Mouse (Mus musculus): Measurements from ENCODE around the gene Tmem29. TPM values are rescaled to one million over a fixed set of nuclear protein-coding genes. Genes with fewer than 3 reads are reported as not detected.
A peak's percentile ranks its signal among the peaks of the same experiment; 100 is the strongest.
"Not testable (repeated sequence)": the region's sequence is repeated elsewhere in the genome, so short reads cannot be mapped to it uniquely, and the experiment has no call there.

Gene Tmem29
- total RNA-seq (2021): 10 to 100 TPM; 18.8 to 23.7 TPM
- long read RNA-seq, experiment 1, transcript Tmem29-208 (3 exons, 1,316 nt): minor isoform, 7 of 21 reads
- long read RNA-seq, experiment 1, transcript Tmem29-209 (3 exons, 864 nt): major isoform, 12 of 21 reads
- long read RNA-seq, experiment 1, partial matches to known transcripts: 0 of 21 reads
- long read RNA-seq, experiment 1, other reads (novel, unspliced or antisense): 2 of 21 reads
- long read RNA-seq, experiment 2, transcript Tmem29-208 (3 exons, 1,316 nt): major isoform, 9 of 17 reads
- long read RNA-seq, experiment 2, transcript Tmem29-209 (3 exons, 864 nt): minor isoform, 8 of 17 reads
- long read RNA-seq, experiment 2, partial matches to known transcripts: 0 of 17 reads
- long read RNA-seq, experiment 2, other reads (novel, unspliced or antisense): 0 of 17 reads

DNA sequence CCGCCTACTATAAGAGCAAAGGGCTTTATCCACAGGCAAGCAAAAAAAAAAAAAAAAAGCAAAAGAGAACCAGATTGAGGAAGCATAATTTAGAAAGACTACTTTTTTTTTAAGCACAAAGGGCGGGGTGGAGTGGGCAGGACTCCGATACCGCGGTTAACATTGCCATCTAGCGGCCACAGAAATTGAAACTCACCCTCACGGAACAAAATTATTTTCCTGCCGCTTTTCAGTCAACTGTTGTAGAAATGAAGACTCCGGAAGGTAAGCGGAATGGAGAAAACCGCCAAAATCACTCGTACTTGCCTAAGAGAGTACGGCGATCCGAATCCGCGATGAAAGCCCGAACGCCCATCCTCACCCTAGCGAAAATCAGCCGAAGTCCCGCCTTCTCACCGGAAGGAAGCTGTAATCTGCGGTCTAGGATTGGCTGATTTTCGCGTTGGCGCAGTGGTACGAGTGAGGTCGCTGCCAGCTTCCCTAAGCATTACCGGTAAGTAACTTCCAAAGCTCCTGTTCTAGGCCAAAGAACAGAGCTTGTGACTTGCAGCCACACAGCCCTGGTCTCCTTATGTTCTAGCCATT, at the start of gene Tmem29:
Gene Tmem29 (minus strand): TSS at position 389 of the 585 bp plus-strand sequence.
- DNase-seq: peak; percentile 86

DNA sequence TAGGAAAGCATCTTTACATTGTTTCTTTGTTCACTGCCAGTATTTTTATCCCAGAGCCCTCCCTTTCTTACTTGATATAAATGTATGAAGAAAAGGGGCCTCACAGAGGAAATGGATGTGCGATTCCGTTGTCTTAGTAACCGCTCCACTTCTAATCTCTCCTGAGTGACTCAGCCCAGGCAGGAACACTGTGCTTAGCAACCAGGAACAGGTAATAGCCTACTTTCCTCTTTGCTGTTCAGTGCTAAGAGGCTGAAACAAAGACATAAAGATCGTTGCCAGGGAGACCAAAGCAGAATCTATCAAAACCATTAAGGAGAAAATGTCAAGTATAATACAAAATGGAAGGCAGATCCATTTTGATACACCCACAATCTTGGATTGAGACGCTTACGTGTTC, 49.7 kb upstream of the Tmem29 start:
- no peak for DNase-seq

DNA sequence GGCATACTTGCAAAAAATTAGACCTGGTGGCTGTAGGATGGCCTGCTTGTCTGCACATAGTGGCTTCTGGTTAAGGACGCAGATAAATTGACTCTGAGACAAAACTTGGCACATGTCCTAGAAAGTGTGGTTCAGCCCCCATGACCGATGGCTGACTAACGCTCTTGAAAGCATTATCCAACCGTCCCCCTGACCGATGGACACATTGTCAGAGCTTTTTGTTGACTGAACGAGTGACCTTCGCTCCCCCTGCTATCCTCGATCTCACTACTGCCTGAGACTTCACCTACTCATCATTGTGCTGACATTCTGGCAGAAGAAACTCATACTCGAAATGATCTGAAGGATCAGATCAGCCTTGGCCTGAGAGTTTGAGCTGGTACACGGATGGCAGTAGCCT, 28.9 kb upstream of the Tmem29 start:
- not testable (repeated sequence) for DNase-seq

DNA sequence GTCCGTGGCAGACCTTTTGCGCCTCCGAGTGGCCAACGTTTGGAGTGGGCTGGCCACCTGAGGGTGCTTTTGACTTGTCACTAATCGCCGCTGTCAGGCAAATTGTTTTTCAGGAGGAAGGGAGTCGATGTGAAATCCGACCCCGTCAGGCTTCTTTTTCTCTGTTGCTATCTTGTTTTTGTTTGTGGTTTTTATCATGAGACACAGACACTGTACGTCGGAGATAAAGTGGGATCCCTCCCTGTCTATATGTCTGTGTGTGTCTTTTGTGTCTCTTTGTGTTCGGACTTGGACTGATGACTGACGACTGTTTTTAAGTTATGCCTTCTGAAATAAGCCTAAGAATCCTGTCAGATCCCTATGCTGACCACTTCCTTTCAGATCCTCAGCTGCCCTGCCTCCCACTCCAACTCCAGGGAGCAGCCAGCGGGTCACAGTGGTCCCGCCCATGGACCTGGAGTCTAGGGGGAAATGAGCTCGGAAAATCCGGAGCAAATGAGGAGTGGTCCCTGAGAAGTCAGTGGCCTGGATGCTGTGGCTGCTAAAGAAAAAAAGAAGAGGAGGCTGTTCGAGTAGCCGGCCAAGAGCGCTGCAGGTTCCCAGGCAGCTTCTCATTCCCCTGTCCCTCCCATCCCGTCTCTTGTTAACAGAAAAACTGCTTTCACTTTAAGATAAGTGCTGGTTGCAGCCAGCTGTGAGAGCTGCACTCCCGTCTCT, 27.5 kb upstream of the Tmem29 start:
- DNase-seq: not testable (repeated sequence)

DNA sequence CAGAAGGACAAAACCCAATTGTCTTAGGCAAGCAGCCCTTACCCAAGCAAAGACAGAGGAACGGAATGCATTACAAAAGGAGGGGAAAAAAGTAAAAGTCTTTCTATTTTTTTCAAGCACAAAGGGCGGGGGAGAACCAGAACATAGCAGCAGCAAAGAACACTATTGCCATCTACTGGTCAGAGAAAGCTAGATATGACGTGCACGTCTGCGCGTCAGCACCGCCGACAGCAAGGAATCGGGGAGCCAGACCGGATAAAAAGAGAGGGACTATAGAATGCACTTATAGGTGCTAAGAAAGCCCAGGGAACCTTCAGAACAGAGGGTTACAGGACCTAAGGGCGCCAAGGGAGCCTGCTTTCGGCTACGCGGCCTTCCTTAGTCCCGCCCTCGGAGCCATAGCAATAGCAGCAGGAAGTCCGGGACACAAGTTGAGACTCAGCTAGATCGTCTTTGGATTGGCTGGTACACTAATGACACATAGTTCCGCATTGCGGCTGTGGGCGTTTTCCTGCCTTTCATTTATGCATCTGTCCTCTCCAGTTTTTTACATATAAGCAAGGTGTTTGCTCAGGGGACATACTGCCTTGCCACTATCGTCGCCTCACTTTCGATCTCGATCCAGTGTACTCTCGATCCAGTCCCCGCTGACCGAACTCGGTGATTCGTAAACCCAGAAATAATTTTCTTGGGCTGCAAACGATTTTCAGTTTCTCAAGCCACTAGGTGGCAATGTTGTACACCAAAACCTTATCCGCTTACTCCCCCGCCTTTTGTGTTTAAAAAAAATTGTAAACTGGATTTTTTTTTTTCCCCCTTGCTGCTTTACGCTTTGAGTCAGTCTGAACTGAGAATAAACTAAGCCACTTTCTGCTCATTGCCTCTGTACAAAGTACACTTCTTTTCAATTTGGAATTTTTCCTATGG, 19.2 kb upstream of the Tmem29 start:
- DNase-seq: peak; percentile 78

DNA sequence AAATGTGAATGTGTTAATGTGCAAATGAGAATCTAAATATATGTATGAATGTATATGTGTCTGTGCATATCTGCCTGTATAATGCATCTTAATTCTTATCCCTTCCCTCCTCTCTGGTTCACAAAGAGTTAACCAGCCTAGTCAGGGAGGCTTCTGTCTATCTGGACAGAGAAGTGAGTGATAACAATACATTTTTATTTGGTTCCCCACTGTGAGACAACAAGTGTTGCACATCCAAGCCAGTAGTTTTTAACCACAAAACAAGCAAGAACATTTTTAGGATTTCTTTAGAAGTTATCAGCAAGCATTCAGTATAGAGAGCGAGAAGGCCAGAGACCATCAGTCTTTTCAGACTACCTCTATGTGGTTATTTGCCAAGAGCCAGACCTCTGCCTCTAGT, 12.5 kb upstream of the Tmem29 start:
- no peak for DNase-seq

DNA sequence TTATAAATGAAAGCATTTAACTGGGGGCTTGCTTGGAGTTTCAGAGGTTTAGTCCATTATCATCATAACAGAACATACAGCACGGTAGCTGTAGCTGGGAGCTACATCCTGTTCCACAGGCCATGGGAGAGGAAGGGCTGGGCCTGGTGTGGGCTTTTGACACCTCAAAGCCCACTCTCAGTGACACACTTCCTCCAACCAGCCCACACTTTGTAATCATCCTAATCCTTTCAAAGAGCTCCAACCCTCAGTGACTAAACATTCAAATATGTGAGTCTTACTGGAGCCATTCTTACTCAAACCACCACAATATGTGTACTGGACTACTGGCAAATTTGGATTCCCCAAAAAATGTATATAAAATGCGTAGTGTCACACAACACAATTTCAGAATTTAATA, 9.3 kb upstream of the Tmem29 start:
- DNase-seq: no peak

DNA sequence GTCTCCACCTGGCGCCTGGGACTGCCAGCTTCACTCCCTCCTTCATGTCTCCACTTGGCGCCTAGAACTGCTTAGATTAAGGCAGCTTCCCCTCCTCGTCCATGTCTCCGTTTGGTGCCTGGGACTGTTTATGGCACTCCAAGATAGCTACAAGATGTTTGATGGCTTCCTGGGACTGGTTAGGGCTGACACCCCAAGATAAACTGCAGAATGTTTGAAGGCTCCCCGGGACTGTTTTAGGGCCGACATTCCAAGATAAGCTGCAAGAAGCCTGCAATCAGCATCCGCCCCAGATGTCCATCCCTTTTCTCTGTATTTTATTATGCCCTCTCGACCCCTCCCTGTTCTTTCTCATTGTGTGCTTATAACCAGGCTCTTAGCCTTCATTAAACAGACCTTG, 7.9 kb upstream of the Tmem29 start:
- DNase-seq: not testable (repeated sequence)

DNA sequence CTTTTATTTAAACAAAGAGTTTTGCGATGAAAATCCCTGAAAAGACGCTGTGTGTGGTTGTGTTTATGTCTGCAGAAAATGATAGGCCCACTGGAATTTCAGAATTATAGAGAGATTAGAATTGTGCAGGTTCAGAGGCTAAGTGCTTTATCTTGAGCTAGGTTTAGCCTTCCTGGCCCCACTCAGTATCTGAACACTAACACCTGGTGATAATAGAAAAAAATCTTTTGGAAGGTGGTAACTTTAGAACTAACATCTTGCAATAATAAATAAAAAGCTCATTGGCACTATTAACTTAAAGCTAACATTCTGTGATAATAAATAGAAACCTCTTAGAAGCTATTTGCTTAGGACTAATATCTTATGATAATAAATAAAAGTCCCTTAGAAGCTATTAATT, 1.2 kb upstream of the Tmem29 start:
- DNase-seq: no peak

DNA sequence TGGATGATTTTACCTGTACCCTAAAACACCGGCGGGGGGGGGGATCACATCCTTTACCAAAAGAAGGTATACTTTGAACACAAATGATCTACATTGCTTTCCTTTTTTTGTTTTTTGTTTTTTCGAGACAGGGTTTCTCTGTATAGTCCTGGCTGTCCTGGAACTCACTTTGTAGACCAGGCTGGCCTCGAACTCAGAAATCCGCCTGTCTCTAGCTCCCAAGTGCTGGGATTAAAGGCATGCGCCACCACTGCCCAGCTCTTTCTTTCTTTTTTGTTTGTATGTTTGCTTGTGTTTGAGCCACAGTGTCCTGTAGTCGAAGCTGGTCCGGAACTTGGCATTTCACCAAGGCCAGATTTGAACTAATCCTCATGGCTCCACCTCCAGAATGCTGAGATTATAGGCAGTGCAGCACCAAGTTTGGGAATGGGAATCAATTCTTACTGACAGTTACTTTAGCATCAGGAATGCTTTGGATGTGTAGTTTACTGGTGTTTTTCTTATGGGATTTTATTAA, 515 bp upstream of the Tmem29 start:
- DNase-seq: peak; percentile 38

DNA sequence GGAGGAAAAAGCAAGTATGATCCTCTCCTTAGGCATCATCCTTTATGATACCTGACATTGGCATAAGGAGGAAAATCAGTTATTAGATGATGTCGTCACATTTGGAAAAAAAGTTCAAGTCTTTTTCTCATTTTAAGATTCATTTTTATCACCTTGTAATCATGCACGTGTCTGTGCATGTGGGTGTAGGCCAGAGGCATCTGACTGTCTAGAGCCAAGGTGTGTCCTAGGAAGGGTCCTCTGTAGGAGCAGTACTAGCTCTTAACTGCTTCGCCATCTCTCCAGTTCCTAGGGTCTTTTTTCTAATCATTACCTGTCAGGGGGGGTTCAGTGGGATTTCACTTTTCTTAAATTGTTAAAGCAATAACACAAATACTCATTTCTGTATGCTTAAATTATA, 818 bp downstream of the Tmem29 start:
- no peak for DNase-seq

DNA sequence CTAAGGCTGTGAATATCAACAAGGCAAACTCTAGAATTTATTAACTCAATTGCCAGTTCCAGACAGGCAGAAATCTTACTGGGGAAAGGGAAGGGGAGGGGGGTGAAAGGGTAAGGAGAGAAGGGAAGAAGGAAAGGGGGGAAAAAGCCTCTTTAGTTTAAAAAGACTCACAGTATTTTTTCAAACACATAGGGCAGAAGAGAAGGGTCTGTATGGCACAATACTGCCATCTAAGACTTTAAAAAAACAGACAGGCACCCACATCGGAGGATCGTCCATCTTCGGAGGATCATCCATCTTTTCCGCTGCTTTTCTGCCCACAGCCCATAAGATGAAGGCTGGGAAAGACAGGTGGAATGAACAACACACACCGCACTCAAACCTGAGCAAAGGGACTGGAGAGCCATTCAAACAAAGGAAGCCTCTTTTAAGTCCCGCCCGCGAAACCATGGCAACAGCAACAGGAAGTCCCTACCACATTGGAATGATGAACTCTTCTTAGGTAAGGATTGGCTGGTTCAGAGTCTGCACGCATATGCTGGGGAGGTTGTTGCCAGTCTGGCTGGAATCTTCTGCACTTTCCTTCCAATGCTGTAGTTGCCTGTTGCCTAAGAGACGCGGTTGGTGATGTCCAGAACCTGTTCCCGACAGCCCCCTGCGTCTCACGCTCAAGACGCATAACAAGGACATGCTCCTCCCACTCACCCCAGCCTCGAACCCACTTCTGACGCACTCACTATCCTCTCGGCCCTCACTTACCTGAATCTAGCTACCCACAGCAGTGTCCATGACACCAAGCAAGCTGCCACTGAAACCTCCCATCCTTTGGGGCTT, 18.2 kb downstream of the Tmem29 start:
- peak; percentile 69 for DNase-seq

DNA sequence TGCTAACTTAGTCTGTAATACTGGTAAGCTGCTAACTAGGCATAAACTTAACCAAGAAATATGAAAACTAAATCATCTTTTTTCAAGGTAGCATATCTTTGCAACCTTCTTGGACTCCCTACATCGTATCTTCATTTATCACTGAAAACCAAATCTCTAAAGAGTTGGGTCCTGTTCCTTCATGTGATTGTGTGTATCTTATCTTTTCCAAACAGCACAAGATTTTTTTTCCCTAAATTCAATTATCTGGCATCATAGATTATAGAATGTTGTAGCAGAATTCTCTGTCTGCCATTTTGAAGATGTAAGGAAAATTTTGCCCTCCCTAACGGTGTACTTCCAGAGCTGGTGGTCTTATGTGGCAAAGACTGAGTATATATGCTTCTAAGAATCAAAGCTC, 22.6 kb downstream of the Tmem29 start:
- DNase-seq: no peak

DNA sequence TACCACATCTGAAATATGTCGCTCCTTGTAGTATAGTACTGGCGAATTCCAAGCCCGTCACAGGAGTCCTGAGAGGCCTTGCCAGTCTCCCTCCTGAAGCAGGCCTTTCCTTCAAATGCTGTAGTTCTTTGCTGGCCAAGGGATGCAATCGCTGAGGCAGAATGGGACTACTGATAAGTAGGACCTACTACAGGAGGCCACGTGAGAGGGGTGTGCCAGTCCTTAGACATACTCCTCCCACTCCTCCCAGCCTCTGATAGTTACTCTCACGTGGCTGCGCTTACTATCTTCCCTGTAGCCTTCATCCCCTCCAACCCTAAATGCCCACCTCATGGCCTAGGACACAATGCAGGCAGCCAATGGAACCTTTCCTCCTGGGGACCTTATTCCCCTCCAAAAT, 23.6 kb downstream of the Tmem29 start:
- DNase-seq: no peak

DNA sequence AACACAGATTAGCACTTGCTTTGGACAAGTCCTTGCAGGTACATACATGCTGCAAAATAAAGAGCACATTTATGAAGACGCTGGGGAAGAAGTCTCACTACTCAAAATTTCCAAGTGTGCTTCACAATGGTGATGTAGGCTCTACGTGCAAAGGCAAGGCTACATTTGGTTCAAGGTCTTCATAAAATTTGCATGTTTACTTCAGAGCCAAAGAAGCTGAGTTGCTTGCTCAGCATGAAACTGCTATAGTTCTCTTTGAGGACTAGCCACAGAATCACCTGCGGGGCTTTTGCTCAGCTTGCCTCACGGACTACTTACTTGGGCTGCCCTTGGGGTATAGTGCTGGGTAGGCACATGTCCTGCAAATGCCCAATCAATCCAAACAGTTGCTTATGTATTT, 45.4 kb downstream of the Tmem29 start:
- no peak for DNase-seq

Other genes starting within 250 kb of the Tmem29 start
- 10 to 100 TPM; 65.6 to 83.7 TPM for gene Alas2, start 88.2 kb upstream of the Tmem29 start, total RNA-seq (2021)
- gene Pfkfb1, start 129.1 kb upstream of the Tmem29 start, total RNA-seq (2021): 10 to 100 TPM; 25.7 to 26.4 TPM
- gene Apex2, start 130.7 kb upstream of the Tmem29 start, total RNA-seq (2021): 10 to 100 TPM; 16.0 to 23.0 TPM
- 10 to 100 TPM in 1 of 2 experiments, 1 to 10 TPM in 1; 8.9 to 14.5 TPM for gene Tro, start 198.4 kb upstream of the Tmem29 start, total RNA-seq (2021)

All from adrenal gland, postnatal 10 days (tissue).